ENCODE assay signal across 14 mouse cellular contexts in the genomic region with DNA sequence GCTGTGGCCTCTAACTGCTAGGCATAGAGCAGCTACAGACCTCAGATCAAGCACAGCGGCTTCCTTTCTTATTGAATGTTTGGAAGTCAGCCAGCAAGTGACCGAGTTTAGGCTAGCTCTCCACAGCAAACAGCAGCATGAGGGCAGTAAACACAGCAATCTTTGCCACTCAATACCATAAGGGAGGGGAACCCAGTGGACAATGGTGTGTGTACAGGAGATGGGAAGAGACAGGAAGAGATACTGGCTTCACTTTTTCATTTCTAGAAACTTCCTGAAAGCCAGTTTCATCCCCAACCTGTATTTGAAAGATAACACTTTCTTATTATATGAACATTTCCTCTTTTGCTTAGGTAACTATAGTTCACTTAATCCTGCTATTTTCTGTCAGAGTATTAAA.
DNase-seq lines count a peak whose midpoint lies in the region; ATAC-seq and TF ChIP-seq lines count a peak whose summit lies in the region.
"Had no signal": no experiment of that assay in that cellular context is flagged by ENCODE, and none has a peak within 500 bp of the region (broad histone marks: within the 10 kb centered on the region; RNA-seq: fewer than 3 reads in every experiment).

No protein-coding gene starts in this region.

- H3K4me3 ChIP-seq in hindbrain, postnatal 0 days (ENCODE audit: low read length) = no peak overlapping the region
- H3K4me3 ChIP-seq in hindbrain, embryonic 14.5 days (replicated peaks; ENCODE audit: low read length) = no peak overlapping the region
- H3K4me3 ChIP-seq in midbrain, postnatal 0 days (ENCODE audit: low read depth, low read length) = no peak overlapping the region
- no peak overlapping the region for H3K4me3 ChIP-seq in midbrain, embryonic 11.5 days (ENCODE audit: low read depth, low read length)
- no peak overlapping the region for H3K4me3 ChIP-seq in lung, postnatal 0 days (ENCODE audit: low read depth, low read length)
- H3K4me3 ChIP-seq: limb, embryonic 12.5 days had no signal

- no peak overlapping the region for H3K27ac ChIP-seq in hindbrain, postnatal 0 days
- no peak overlapping the region for H3K27ac ChIP-seq in hindbrain, embryonic 14.5 days
- H3K27ac ChIP-seq in midbrain, postnatal 0 days (ENCODE audit: low read depth, low read length) = no peak overlapping the region
- H3K27ac ChIP-seq in midbrain, embryonic 11.5 days (ENCODE audit: low read depth, low read length) = no peak overlapping the region
- no peak overlapping the region for H3K27ac ChIP-seq in lung, postnatal 0 days (ENCODE audit: low read length)
- H3K27ac ChIP-seq: limb, embryonic 12.5 days; liver, embryonic 14.5 days had no signal

- H3K4me1 ChIP-seq in hindbrain, postnatal 0 days (ENCODE audit: insufficient read depth, low read length) = no peaks in the 10 kb centered on the region
- no peaks in the 10 kb centered on the region for H3K4me1 ChIP-seq in hindbrain, embryonic 14.5 days (replicated peaks; ENCODE audit: control insufficient read depth, insufficient read depth, low read length)
- H3K4me1 ChIP-seq in midbrain, postnatal 0 days (ENCODE audit: insufficient read depth, low read length) = no peaks in the 10 kb centered on the region
- H3K4me1 ChIP-seq in midbrain, embryonic 11.5 days (ENCODE audit: control insufficient read depth, insufficient read depth, low read length) = no peaks in the 10 kb centered on the region
- peaks cover 3% of the 10 kb centered on the region; the same call in 1 of the 2 replicates for H3K4me1 ChIP-seq in lung, postnatal 0 days (ENCODE audit: insufficient read depth, low read depth, low read length)

- no peak for TF ChIP-seq CTCF in hindbrain, postnatal 0 days (IDR thresholded peaks at IDR 0.05; ENCODE audit: low read depth)
- no peak for TF ChIP-seq CTCF in midbrain, postnatal 0 days (IDR thresholded peaks at IDR 0.05)
- peak; percentile 21; the same call in 1 of the 2 replicates for TF ChIP-seq CTCF in lung, postnatal 0 days (IDR thresholded peaks at IDR 0.05)

- intact Hi-C loops in left cerebral cortex, postnatal 36 days (cut with DNase I) = no loop called here

- no peak for ATAC-seq in hindbrain, postnatal 0 days
- no peak for ATAC-seq in hindbrain, embryonic 14.5 days (ENCODE audit: low FRiP score)
- no peak for ATAC-seq in midbrain, postnatal 0 days (ENCODE audit: low FRiP score)
- no peak for ATAC-seq in midbrain, embryonic 11.5 days (ENCODE audit: low FRiP score)
- peak; percentile 56 for ATAC-seq in lung, postnatal 0 days

- peak; percentile 22 for DNase-seq in hindbrain, postnatal 0 days (ENCODE audit: low spot score)
- DNase-seq in hindbrain, embryonic 14.5 days (ENCODE audit: low spot score) = no peak
- peak; percentile 39 for DNase-seq in midbrain, postnatal 0 days (ENCODE audit: low spot score)
- DNase-seq in midbrain, embryonic 11.5 days (ENCODE audit: low spot score, missing footprints) = no peak
- peak; percentile 51 for DNase-seq in lung, postnatal 0 days (ENCODE audit: low spot score)
- no peak for DNase-seq in layer of hippocampus, postnatal 25 days (ENCODE audit: extremely low spot score in 1 of 2, low spot score in 1 of 2)
- DNase-seq in left cerebral cortex, postnatal 36 days (ENCODE audit: low spot score in 2 of 2) = no peak
- DNase-seq: cerebellum, adult 9-11 months; heart, postnatal 4 days; kidney, adult 8-10 months; thymus, postnatal 36 days had no signal

- no peak overlapping the region for H3K9ac ChIP-seq in hindbrain, postnatal 0 days (replicated peaks; ENCODE audit: low read length)
- H3K9ac ChIP-seq in hindbrain, embryonic 14.5 days = no peak overlapping the region
- no peak overlapping the region for H3K9ac ChIP-seq in midbrain, postnatal 0 days (replicated peaks; ENCODE audit: low read length, poor library complexity, severe bottlenecking)
- H3K9ac ChIP-seq in midbrain, embryonic 11.5 days (ENCODE audit: low read length) = no peak overlapping the region
- H3K9ac ChIP-seq in lung, postnatal 0 days (replicated peaks; ENCODE audit: low read depth) = no peak overlapping the region
- H3K9ac ChIP-seq: limb, embryonic 12.5 days; liver, embryonic 14.5 days had no signal

- H3K4me2 ChIP-seq in hindbrain, postnatal 0 days (ENCODE audit: low read depth, low read length) = no peak overlapping the region
- no peak overlapping the region for H3K4me2 ChIP-seq in hindbrain, embryonic 14.5 days (replicated peaks)
- no peak overlapping the region for H3K4me2 ChIP-seq in midbrain, postnatal 0 days (ENCODE audit: low read depth, low read length, poor library complexity, severe bottlenecking)
- H3K4me2 ChIP-seq in midbrain, embryonic 11.5 days = no peak overlapping the region
- no peak overlapping the region for H3K4me2 ChIP-seq in lung, postnatal 0 days (replicated peaks; ENCODE audit: low read depth, low read length)
- H3K4me2 ChIP-seq: heart, embryonic 11.5 days; limb, embryonic 12.5 days had no signal

- H3K9me3 ChIP-seq in hindbrain, postnatal 0 days (ENCODE audit: low read length) = no peaks in the 10 kb centered on the region
- H3K9me3 ChIP-seq in hindbrain, embryonic 14.5 days (ENCODE audit: control insufficient read depth, low read length) = no peaks in the 10 kb centered on the region
- H3K9me3 ChIP-seq in midbrain, postnatal 0 days (ENCODE audit: low read length) = no peaks in the 10 kb centered on the region
- H3K9me3 ChIP-seq in midbrain, embryonic 11.5 days (ENCODE audit: control insufficient read depth, low read length) = no peaks in the 10 kb centered on the region
- no peaks in the 10 kb centered on the region for H3K9me3 ChIP-seq in lung, postnatal 0 days (ENCODE audit: low read length)
- H3K9me3 ChIP-seq: limb, embryonic 12.5 days had no signal

- no peaks in the 10 kb centered on the region for H3K36me3 ChIP-seq in hindbrain, postnatal 0 days (ENCODE audit: insufficient read depth, low read length)
- H3K36me3 ChIP-seq in hindbrain, embryonic 14.5 days (replicated peaks; ENCODE audit: control insufficient read depth, insufficient read depth) = no peaks in the 10 kb centered on the region
- H3K36me3 ChIP-seq in midbrain, postnatal 0 days (ENCODE audit: insufficient read depth, low read length) = no peaks in the 10 kb centered on the region
- H3K36me3 ChIP-seq in midbrain, embryonic 11.5 days (ENCODE audit: control insufficient read depth, insufficient read depth, low read length) = no peaks in the 10 kb centered on the region
- no peaks in the 10 kb centered on the region for H3K36me3 ChIP-seq in lung, postnatal 0 days (ENCODE audit: insufficient read depth, low read length)
- H3K36me3 ChIP-seq: limb, embryonic 12.5 days had no signal

- no peaks in the 10 kb centered on the region for H3K27me3 ChIP-seq in hindbrain, postnatal 0 days (ENCODE audit: insufficient read depth, low read length)
- no peaks in the 10 kb centered on the region for H3K27me3 ChIP-seq in hindbrain, embryonic 14.5 days (ENCODE audit: control insufficient read depth, insufficient read depth, low read length)
- H3K27me3 ChIP-seq in midbrain, postnatal 0 days (ENCODE audit: insufficient read depth, low read length) = no peaks in the 10 kb centered on the region
- H3K27me3 ChIP-seq in midbrain, embryonic 11.5 days (ENCODE audit: control insufficient read depth, insufficient read depth, low read length) = no peaks in the 10 kb centered on the region
- no peaks in the 10 kb centered on the region for H3K27me3 ChIP-seq in lung, postnatal 0 days (replicated peaks; ENCODE audit: insufficient read depth, low read length)
- H3K27me3 ChIP-seq: limb, embryonic 12.5 days had no signal

- TF ChIP-seq EP300 in lung, postnatal 0 days (IDR thresholded peaks at IDR 0.05) = no peak

- 26% methylated on average over 2 of the region's 2 CpGs for WGBS in hindbrain, postnatal 0 days
- 55% methylated on average over 2 of the region's 2 CpGs for WGBS in hindbrain, embryonic 14.5 days
- WGBS in midbrain, postnatal 0 days = 57% methylated on average over 2 of the region's 2 CpGs
- 83% methylated on average over 2 of the region's 2 CpGs for WGBS in midbrain, embryonic 11.5 days
- WGBS in lung, postnatal 0 days = 17% methylated on average over 2 of the region's 2 CpGs

Comparison
In these comparisons a context has a peak if more than half of its experiments do, and no peak if none do; other contexts are left out.
1. DNase-seq: peak in hindbrain, postnatal 0 days (single experiment), midbrain, postnatal 0 days (single experiment) and lung, postnatal 0 days (single experiment); none in hindbrain, embryonic 14.5 days (single experiment), midbrain, embryonic 11.5 days (single experiment), layer of hippocampus, postnatal 25 days (0 of 2) and left cerebral cortex, postnatal 36 days (0 of 2).